Mouse (Mus musculus): ENCODE results near the gene Rptn. TPM values are rescaled to one million over a fixed set of nuclear protein-coding genes. Genes with fewer than 3 reads are reported as not detected.

The Rptn gene
- not detected in 2 replicates for polyA plus RNA-seq (2016; fragmentation: Nextera tagmentation; extraction: Ambion mirVana)

DNA sequence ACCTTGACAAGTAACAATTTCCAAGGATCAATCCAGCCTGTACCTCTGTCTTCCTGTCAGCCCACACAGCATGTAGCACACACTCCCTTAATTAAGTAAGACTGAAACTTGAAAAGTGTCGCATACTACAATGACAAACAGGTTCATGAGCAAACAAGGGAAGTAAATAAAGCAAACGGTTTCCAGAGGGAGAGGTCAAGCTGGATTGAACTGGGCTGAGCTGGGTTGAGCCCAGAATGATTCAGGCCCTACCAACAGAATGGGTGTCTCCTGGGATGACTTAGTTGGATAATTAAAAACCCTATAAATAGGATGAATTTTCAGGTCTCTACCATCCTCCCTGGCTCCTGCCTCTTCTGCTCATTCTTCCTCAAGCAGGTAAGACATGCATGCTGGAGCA lies at the start of gene Rptn:
Rptn (plus strand) TSS at position 334 of the 400 bp plus-strand sequence.
- Histone ChIP-seq H3K27me3 (ENCODE audit: low read depth, poor library complexity, severe bottlenecking) (no peaks in the 10 kb centered on the region), H3K27ac (no peak within 1 kb of the TSS), H3K9me3 (replicated peaks) (no peaks in the 10 kb centered on the region), H3K4me1 (no peaks in the 10 kb centered on the region), H3K36me3 (no peaks in the 10 kb centered on the region), H3K4me3 (no peak within 1 kb of the TSS)
- no peak for DNase-seq (ENCODE audit: low spot score)
- WGBS = 73% methylated on average over 2 of the region's 2 CpGs

DNA sequence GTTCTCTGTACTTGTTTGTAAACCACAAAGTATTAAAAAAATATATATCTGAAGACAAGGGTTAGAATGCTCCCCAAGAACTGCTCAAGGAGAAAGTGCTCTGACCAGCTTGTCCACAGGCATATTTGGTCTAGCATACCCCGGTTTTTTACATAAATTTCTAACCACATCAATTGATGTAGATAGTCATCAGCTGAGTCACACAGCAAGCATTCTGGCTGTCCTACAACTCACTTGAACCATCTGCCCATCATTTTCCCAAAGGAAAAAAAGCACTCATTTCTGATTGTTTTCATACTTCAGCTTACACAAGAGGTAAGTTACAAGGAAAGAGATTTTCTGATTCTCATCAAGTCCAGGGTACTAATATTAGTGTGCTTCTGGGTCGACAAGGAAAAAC lies 46.6 kb upstream of the Rptn start:
- no peak overlapping the region for H3K27ac ChIP-seq
- H3K36me3 ChIP-seq = no peaks in the 10 kb centered on the region
- H3K27me3 ChIP-seq (ENCODE audit: low read depth, poor library complexity, severe bottlenecking) = no peaks in the 10 kb centered on the region
- DNase-seq (ENCODE audit: low spot score) = no peak
- no peaks in the 10 kb centered on the region for H3K4me1 ChIP-seq
- H3K9me3 ChIP-seq (replicated peaks) = no peaks in the 10 kb centered on the region
- WGBS = 84% methylated on average over 2 of the region's 2 CpGs
- no peak overlapping the region for H3K4me3 ChIP-seq

DNA sequence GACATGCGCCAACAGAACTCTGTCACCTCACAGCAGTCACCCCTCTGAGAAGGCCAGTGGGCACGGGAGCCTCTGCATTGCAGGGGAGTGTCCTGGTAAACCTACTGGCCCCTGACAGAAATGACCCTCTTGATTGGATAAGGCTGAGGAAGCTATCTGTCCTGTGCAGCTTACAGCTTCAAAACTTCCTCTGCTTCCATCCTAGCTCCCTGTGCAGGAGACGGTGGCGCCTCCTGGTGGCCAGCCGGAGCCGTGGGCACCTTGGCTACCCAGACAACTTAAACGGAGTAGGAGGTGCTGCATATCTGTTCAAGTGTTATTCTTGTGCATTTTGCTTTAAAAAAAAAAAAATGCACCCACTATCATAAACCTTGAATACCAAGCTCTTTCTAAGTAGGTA lies 33.5 kb upstream of the Rptn start:
- 22% methylated on average over 7 of the region's 7 CpGs for WGBS

DNA sequence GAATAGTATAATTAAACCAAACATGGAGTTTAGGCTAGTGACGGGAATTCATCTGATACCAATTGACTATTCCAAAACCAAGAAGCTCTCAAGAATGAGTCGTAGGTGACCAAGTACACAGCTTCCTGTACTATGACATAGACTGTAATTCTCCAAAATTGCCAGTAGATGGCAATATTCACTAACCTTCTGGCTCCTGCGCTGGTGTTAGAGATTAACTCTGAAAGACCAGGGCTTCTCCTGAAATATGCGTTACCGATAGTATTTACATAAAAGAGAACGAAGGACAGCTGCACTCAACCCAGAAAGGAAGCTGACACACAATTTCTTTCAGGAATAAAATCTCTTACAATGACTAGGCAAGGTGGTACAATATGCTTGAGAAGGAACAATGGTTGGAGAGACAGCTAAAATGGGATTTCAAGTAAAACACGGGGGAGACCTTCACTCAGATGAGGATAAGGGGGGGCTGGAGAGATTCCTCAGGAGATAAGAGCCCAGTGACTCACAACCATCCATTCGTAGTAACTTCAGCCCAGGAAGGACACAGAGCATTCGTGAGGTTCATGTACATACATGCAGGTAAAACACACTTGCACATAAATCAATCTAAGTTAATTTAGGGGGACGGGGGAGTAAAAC lies 31.4 kb upstream of the Rptn start:
- Histone ChIP-seq H3K9me3 (replicated peaks) (no peaks in the 10 kb centered on the region), H3K4me3 (no peak overlapping the region), H3K36me3 (no peaks in the 10 kb centered on the region), H3K27ac (no peak overlapping the region), H3K27me3 (ENCODE audit: low read depth, poor library complexity, severe bottlenecking) (peaks cover 6% of the 10 kb centered on the region; the same call in 1 of the 2 replicates), H3K4me1 (no peaks in the 10 kb centered on the region)
- no peak for DNase-seq (ENCODE audit: low spot score)
- 14% methylated on average over 10 of the region's 10 CpGs for WGBS

More for the DNA sequence above, 33.5 kb upstream of the Rptn start:
- H3K27me3 ChIP-seq (ENCODE audit: low read depth, poor library complexity, severe bottlenecking) = peaks cover 6% of the 10 kb centered on the region; the same call in 1 of the 2 replicates
- H3K9me3 ChIP-seq (replicated peaks) = no peaks in the 10 kb centered on the region
- no peaks in the 10 kb centered on the region for H3K4me1 ChIP-seq
- H3K36me3 ChIP-seq = no peaks in the 10 kb centered on the region
- peak; percentile 75 for DNase-seq (ENCODE audit: low spot score)
- H3K27ac ChIP-seq = no peak overlapping the region
- no peak overlapping the region for H3K4me3 ChIP-seq

DNA sequence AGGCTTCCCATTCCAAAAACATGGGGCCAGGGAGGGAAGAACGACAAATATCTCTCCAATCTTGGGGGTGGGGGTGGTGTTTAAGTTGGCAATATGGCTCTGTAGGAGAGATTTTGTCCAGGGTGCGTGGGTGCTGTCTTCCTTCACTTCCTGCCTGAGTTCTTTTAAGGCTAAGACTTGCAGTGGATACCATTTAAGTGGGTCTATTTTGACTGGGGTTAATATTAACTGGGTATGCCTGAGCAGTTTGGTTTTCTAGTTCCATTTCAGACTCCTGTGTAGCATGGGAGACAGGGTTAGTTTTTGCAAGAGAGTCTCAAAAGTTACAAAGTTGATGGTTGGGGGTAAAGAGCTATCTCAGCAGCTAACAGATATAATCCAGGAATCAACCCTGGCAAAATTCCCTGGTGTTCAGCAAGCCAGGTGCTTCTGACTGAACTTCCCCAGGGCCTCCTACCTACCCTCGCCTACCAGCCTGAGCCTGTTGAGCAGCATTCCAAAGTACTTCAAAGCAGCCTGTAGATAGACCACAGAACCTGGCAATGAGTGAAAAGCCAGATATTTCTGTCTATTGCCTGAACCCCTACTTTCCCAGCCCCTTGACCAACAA lies 26.4 kb upstream of the Rptn start:
- no peak for DNase-seq (ENCODE audit: low spot score)
- 58% methylated on average over 3 of the region's 3 CpGs for WGBS
- Histone ChIP-seq H3K4me1 (no peaks in the 10 kb centered on the region), H3K9me3 (replicated peaks) (no peaks in the 10 kb centered on the region), H3K4me3 (no peak overlapping the region), H3K36me3 (no peaks in the 10 kb centered on the region), H3K27me3 (ENCODE audit: low read depth, poor library complexity, severe bottlenecking) (peaks cover 6% of the 10 kb centered on the region; the same call in 1 of the 2 replicates), H3K27ac (no peak overlapping the region)

DNA sequence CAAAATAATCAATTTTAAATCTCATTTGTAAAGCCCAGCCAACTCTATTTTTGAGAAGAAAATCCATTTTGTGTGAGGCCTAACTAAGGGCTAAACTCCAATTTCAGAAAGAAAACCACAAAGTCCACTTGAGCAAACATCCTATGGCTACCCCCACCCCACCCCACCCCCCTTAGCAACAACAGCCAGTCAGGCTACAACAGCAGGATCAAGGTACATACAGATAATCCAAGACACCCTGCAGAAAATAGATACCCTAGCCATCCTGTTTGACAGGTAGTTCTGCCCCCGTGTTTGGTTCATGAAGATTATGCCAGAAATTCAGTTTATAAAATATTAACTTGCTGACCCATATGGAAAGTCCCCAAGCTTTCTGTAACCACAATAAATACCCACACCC lies 25.3 kb upstream of the Rptn start:
- WGBS = 64% methylated on average over 1 of the region's 1 CpGs
- Histone ChIP-seq H3K9me3 (replicated peaks) (no peaks in the 10 kb centered on the region), H3K4me1 (no peaks in the 10 kb centered on the region), H3K36me3 (no peaks in the 10 kb centered on the region), H3K4me3 (no peak overlapping the region), H3K27ac (no peak overlapping the region), H3K27me3 (ENCODE audit: low read depth, poor library complexity, severe bottlenecking) (no peaks in the 10 kb centered on the region)
- DNase-seq (ENCODE audit: low spot score) = no peak

DNA sequence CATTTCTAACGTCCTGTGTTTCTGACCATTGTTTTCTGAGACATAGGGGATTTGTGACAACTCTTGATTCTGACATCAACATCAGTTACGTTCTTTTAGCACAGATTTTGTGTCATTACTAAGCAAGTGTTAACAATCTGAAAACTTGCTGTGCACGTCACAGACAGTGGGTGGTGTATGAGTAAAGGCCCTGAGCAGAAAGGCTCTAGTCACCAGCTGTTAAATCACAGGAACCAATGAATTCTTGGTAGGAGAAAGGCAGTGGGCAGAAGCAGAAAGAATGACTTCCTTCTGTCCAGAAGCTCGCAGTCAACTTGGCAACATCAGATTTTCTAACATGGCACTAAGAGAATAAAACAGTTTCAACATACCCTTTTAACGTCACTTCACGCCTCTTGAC lies 20.1 kb upstream of the Rptn start:
- H3K27me3 ChIP-seq (ENCODE audit: low read depth, poor library complexity, severe bottlenecking) = no peaks in the 10 kb centered on the region
- H3K4me1 ChIP-seq = no peaks in the 10 kb centered on the region
- H3K36me3 ChIP-seq = no peaks in the 10 kb centered on the region
- no peak overlapping the region for H3K27ac ChIP-seq
- 83% methylated on average over 6 of the region's 6 CpGs for whole genome bisulfite sequencing
- no peak overlapping the region for H3K4me3 ChIP-seq
- DNase-seq (ENCODE audit: low spot score) = no peak
- H3K9me3 ChIP-seq (replicated peaks) = no peaks in the 10 kb centered on the region

DNA sequence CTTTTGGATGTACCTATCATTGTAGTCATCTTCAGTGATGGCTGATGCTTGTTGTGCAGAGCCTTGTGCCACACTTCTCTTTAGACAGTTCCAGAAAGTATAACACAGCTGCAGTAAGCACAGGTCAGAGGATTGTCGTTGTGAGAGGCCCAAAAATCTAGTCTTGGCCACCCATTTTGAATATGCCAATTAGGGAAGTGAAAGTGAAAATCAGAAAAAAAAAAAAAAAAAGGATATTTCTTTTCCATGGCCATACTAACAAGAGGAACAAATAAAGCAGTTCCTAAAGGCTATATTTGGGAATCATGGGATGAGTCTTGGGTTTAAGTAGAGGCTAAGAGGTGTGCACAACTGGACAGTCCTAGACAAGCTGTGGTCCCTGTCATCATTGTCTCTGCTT lies 18.3 kb upstream of the Rptn start:
- Histone ChIP-seq H3K4me3 (no peak overlapping the region), H3K4me1 (no peaks in the 10 kb centered on the region), H3K27me3 (ENCODE audit: low read depth, poor library complexity, severe bottlenecking) (no peaks in the 10 kb centered on the region), H3K27ac (no peak overlapping the region), H3K9me3 (replicated peaks) (no peaks in the 10 kb centered on the region), H3K36me3 (no peaks in the 10 kb centered on the region)
- no peak for DNase-seq (ENCODE audit: low spot score)
- 85% methylated on average over 1 of the region's 1 CpGs for WGBS

DNA sequence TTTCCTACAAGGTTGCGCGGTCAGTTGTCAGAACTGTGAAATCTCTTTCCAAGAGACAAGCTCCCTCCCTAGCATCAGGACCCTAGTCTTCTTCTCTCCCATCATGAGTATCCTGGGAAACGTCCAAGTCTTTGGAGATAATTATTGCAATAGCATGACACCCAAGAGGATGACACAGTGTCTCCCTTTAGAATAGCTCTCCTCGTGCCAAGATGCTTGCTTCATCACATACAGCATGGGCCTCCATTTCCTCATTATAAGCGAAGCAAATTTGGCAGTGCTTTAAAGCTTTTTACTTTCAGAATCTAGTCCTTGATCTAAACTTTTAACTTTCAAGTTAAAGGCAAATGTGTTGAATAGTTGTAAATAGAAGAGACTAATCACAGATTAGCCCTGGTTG lies 17.9 kb upstream of the Rptn start:
- Histone ChIP-seq H3K27me3 (ENCODE audit: low read depth, poor library complexity, severe bottlenecking) (no peaks in the 10 kb centered on the region), H3K4me1 (no peaks in the 10 kb centered on the region), H3K36me3 (no peaks in the 10 kb centered on the region), H3K4me3 (no peak overlapping the region), H3K27ac (no peak overlapping the region), H3K9me3 (replicated peaks) (no peaks in the 10 kb centered on the region)
- no peak for DNase-seq (ENCODE audit: low spot score)
- WGBS = 92% methylated on average over 5 of the region's 5 CpGs

DNA sequence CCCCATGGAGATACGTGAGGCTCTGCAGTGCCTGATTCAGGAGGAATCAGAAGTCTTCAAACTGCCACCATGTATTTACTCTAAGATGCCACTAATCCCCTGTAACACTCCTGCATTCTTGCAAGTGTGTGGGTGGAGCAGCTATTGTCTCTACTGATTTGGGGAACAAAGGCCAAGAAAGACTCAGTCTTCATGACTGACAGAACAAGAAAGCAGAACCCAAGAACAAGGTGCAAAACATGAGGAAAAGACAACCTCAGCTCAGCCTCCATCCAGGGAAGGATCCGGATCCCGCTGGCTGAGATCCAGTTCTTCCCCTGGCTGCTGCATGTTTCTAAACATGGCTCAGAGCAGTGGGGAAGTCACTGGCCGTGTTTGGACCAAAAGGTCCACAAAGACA lies 15.4 kb upstream of the Rptn start:
- 75% methylated on average over 4 of the region's 4 CpGs for WGBS
- Histone ChIP-seq H3K4me3 (no peak overlapping the region), H3K27ac (no peak overlapping the region)

DNA sequence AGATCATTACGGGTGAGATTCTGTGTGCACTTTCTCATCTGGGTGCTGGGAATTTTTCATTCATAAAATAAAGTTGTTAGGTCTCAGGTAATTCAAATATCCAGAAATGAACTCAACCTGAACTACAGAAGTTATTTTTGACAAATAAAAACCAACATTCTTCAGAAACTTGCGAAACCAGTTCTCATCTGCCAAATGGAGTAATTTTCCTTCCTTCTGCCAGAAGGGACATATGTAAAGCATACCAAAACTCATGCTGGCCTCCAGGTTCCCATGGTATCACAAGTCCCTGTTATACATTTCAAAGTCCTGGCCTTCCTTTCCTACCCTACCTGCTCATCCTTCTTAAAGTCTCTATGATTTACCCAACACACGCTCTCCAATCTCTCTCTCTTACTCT lies 10.4 kb downstream of the Rptn start:
- no peak for DNase-seq (ENCODE audit: low spot score)

More for the DNA sequence above, 15.4 kb upstream of the Rptn start:
- Histone ChIP-seq H3K9me3 (replicated peaks) (no peaks in the 10 kb centered on the region), H3K4me1 (no peaks in the 10 kb centered on the region), H3K36me3 (no peaks in the 10 kb centered on the region), H3K27me3 (ENCODE audit: low read depth, poor library complexity, severe bottlenecking) (no peaks in the 10 kb centered on the region)
- no peak for DNase-seq (ENCODE audit: low spot score)

DNA sequence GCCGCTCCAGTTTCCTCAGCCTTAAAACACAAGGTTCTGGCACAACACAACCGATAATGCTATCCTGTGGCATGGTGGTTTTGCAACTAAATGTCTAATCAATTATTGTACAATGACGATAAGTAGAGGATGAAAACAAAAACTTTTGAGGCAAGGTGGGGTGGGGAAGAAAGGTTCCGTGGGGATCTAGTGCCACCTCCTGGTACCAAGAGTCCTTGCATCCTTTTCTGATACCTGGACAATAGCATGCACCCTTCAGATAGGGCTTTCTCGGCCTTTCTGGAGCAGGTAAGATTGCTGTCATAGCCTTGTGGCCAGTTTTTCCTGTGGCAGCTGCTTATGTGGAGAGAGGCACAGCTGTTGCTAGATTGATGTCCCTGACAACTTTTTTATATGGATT lies 13.5 kb downstream of the Rptn start:
- Histone ChIP-seq H3K4me3 (no peak overlapping the region), H3K36me3 (no peaks in the 10 kb centered on the region), H3K4me1 (no peaks in the 10 kb centered on the region), H3K27ac (no peak overlapping the region), H3K27me3 (ENCODE audit: low read depth, poor library complexity, severe bottlenecking) (no peaks in the 10 kb centered on the region), H3K9me3 (replicated peaks) (no peaks in the 10 kb centered on the region)
- 35% methylated on average over 5 of the region's 5 CpGs for WGBS
- DNase-seq (ENCODE audit: low spot score) = peak; percentile 41

More for the DNA sequence above, 10.4 kb downstream of the Rptn start:
- H3K36me3 ChIP-seq = no peaks in the 10 kb centered on the region
- no peak overlapping the region for H3K4me3 ChIP-seq
- no peaks in the 10 kb centered on the region for H3K27me3 ChIP-seq (ENCODE audit: low read depth, poor library complexity, severe bottlenecking)
- 87% methylated on average over 3 of the region's 3 CpGs for WGBS
- H3K27ac ChIP-seq = no peak overlapping the region
- H3K9me3 ChIP-seq (replicated peaks) = no peaks in the 10 kb centered on the region
- no peaks in the 10 kb centered on the region for H3K4me1 ChIP-seq

DNA sequence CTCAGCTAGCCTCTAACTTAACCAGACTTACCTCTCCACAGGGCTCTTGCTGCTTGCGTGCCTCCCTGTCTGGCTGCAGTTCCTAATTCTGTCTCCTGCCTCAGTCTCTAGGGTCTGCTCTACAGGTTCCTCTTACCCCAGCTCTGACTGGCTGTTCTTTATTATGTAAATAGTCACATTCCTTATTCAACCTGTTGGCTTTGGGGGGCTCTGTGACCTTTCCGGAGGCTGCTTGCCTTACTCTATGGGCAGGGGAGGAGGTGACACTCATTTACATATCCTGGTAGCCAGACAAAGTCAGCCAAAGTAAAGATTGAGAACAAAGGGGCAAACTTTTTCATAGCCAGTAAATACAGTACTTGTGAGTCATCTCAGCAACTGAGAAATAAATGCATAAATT lies 18.4 kb downstream of the Rptn start:
- no peaks in the 10 kb centered on the region for H3K4me1 ChIP-seq
- no peak for DNase-seq (ENCODE audit: low spot score)
- no peaks in the 10 kb centered on the region for H3K9me3 ChIP-seq (replicated peaks)
- H3K4me3 ChIP-seq = no peak overlapping the region
- 37% methylated on average over 2 of the region's 2 CpGs for WGBS
- no peaks in the 10 kb centered on the region for H3K36me3 ChIP-seq
- H3K27me3 ChIP-seq (ENCODE audit: low read depth, poor library complexity, severe bottlenecking) = no peaks in the 10 kb centered on the region
- H3K27ac ChIP-seq = no peak overlapping the region
